Mouse (Mus musculus) testis, postnatal 10 days (tissue): ENCODE data around the gene Plekhg2.
"Not testable (repeated sequence)": the region's sequence is repeated elsewhere in the genome, so short reads cannot be mapped to it uniquely, and the experiment has no call there.

Experiments used
- DNase-seq: peaks from one replicate; pipeline ENCODE4 v3.0.0; 2021; ENCODE audit warnings: low spot score

Gene Plekhg2

GRCm38 (mm10) chr7:28372251-28373108 lies at the start of gene Plekhg2:
Plekhg2 (minus strand) TSS chr7:28372599.
- DNase-seq: peak; percentile 97

- DNase-seq: no peak
Measured at GRCm38 (mm10) chr7:28419416-28419815, 47.0 kb upstream of the Plekhg2 start.

GRCm38 (mm10) chr7:28418096-28418670 lies 45.8 kb upstream of the Plekhg2 start:
- peak; percentile 57 for DNase-seq

GRCm38 (mm10) chr7:28417368-28417767 lies 45.0 kb upstream of the Plekhg2 start:
- no peak for DNase-seq

- peak; percentile 44 for DNase-seq
Measured at GRCm38 (mm10) chr7:28412826-28413225, 40.4 kb upstream of the Plekhg2 start.

- peak; percentile 77 for DNase-seq
Measured at GRCm38 (mm10) chr7:28410841-28411475, 38.6 kb upstream of the Plekhg2 start.

- DNase-seq: no peak
Measured at GRCm38 (mm10) chr7:28401942-28402341, 29.5 kb upstream of the Plekhg2 start.

- no peak for DNase-seq
Measured at GRCm38 (mm10) chr7:28401030-28401429, 28.6 kb upstream of the Plekhg2 start.

GRCm38 (mm10) chr7:28398696-28399340 lies 26.4 kb upstream of the Plekhg2 start:
- no peak for DNase-seq

- DNase-seq: peak; percentile 65
Measured at GRCm38 (mm10) chr7:28398000-28398399, 25.6 kb upstream of the Plekhg2 start.

- no peak for DNase-seq
Measured at GRCm38 (mm10) chr7:28395425-28395824, 23.0 kb upstream of the Plekhg2 start.

- DNase-seq: no peak
Measured at GRCm38 (mm10) chr7:28393272-28393951, 21.0 kb upstream of the Plekhg2 start.

- DNase-seq: peak; percentile 95
Measured at GRCm38 (mm10) chr7:28392429-28393271, 20.3 kb upstream of the Plekhg2 start, which contains the start of the genes Med29 and Paf1. Med29 (minus strand) TSS chr7:28392708. Paf1 (plus strand) TSS chr7:28392951.

GRCm38 (mm10) chr7:28390331-28390730 lies 17.9 kb upstream of the Plekhg2 start:
- DNase-seq: no peak

GRCm38 (mm10) chr7:28387384-28387783 lies 15.0 kb upstream of the Plekhg2 start:
- not testable (repeated sequence) for DNase-seq

GRCm38 (mm10) chr7:28386877-28387276 lies 14.5 kb upstream of the Plekhg2 start:
- DNase-seq: not testable (repeated sequence)

GRCm38 (mm10) chr7:28386462-28386861 lies 14.1 kb upstream of the Plekhg2 start:
- DNase-seq: peak; percentile 94

GRCm38 (mm10) chr7:28386007-28386406 lies 13.6 kb upstream of the Plekhg2 start:
- DNase-seq: no peak

- DNase-seq: no peak
Measured at GRCm38 (mm10) chr7:28385196-28385595, 12.8 kb upstream of the Plekhg2 start.

GRCm38 (mm10) chr7:28384162-28384561 lies 11.8 kb upstream of the Plekhg2 start:
- DNase-seq: no peak

GRCm38 (mm10) chr7:28383606-28384005 lies 11.2 kb upstream of the Plekhg2 start:
- DNase-seq: no peak
